Mouse (Mus musculus) megakaryocyte, embryonic 14.5 days (primary cell): ENCODE measurements around the gene Eef1a2. TPM values are rescaled to one million over a fixed set of nuclear protein-coding genes. Genes with fewer than 3 reads are reported as not detected.

Source experiments
- H3K27me3 ChIP-seq: replicated peaks from 2 replicates; pipeline ENCODE3; 2012; ENCODE audit warnings: inconsistent platforms
- H3K36me3 ChIP-seq: replicated peaks from 2 replicates; pipeline ENCODE3; 2012; ENCODE audit warnings: low read length, inconsistent platforms, mixed read lengths
- H3K4me1 ChIP-seq: 2 replicates; pipeline ENCODE4 v1.6.1; 2012; ENCODE audit warnings: inconsistent platforms
- H3K4me3 ChIP-seq: replicated peaks from 2 replicates; pipeline ENCODE3; 2012; ENCODE audit warnings: moderate library complexity, mild to moderate bottlenecking, inconsistent platforms
- H3K9me3 ChIP-seq: 2 replicates; pipeline ENCODE4 v1.6.1; 2012; ENCODE audit warnings: inconsistent platforms
- FLI1 ChIP-seq: IDR thresholded peaks from 2 replicates; pipeline ENCODE4 v1.6.1; 2012; ENCODE audit warnings: low read length, inconsistent platforms, mixed read lengths
- GATA1 ChIP-seq: IDR thresholded peaks from 3 replicates; pipeline ENCODE4 v1.6.1; 2012; ENCODE audit warnings: mixed read lengths, low read length, inconsistent platforms, borderline replicate concordance
- polyA plus RNA-seq: library from polyadenylated mRNA; stranded (reverse); fragments of >175 nt; gene quantifications from 2 replicates; pipeline ENCODE4 v1.2.3, GENCODE M21; 2012; ENCODE audit warnings: low replicate concordance; ENCODE audit not compliant: insufficient read depth

Eef1a2 gene
- polyA plus RNA-seq, 1 experiment, result not detected

- Histone ChIP-seq H3K4me1 (no peaks in the 10 kb centered on the region), H3K4me3 (no peak overlapping the region), H3K9me3 (peaks cover 3% of the 10 kb centered on the region; the same call in 1 of the 2 replicates), H3K36me3 (no peaks in the 10 kb centered on the region), H3K27me3 (peaks cover 71% of the 10 kb centered on the region)
- TF ChIP-seq GATA1, result no peak
- TF ChIP-seq FLI1, result no peak
Observed at GRCm38 (mm10) chr2:181136934-181137333, 19.9 kb downstream of the Eef1a2 start.

GRCm38 (mm10) chr2:181135446-181135818 lies 21.4 kb downstream of the Eef1a2 start:
- TF ChIP-seq FLI1 (no peak), GATA1 (no peak)
- H3K9me3 ChIP-seq, result peaks cover 3% of the 10 kb centered on the region; the same call in 1 of the 2 replicates
- peaks cover 79% of the 10 kb centered on the region for H3K27me3 ChIP-seq
- no peak overlapping the region for H3K4me3 ChIP-seq
- H3K4me1 ChIP-seq, result no peaks in the 10 kb centered on the region
- H3K36me3 ChIP-seq, result no peaks in the 10 kb centered on the region

GRCm38 (mm10) chr2:181134591-181135445 lies 22.0 kb downstream of the Eef1a2 start, which contains the start of gene Kcnq2:
Gene Kcnq2 (minus strand): TSS chr2:181135300.
- TF ChIP-seq FLI1, result no peak
- no peak for TF ChIP-seq GATA1
- H3K9me3 ChIP-seq, result peaks cover 3% of the 10 kb centered on the region; the same call in 1 of the 2 replicates
- no peaks in the 10 kb centered on the region for H3K36me3 ChIP-seq
- H3K4me3 ChIP-seq, result no peak within 1 kb of the TSS
- no peaks in the 10 kb centered on the region for H3K4me1 ChIP-seq
- peaks cover 81% of the 10 kb centered on the region for H3K27me3 ChIP-seq

- peaks cover 79% of the 10 kb centered on the region for H3K27me3 ChIP-seq
- no peaks in the 10 kb centered on the region for H3K4me1 ChIP-seq
- peaks cover 3% of the 10 kb centered on the region; the same call in 1 of the 2 replicates for H3K9me3 ChIP-seq
- H3K4me3 ChIP-seq, result no peak overlapping the region
- H3K36me3 ChIP-seq, result no peaks in the 10 kb centered on the region
- TF ChIP-seq GATA1 (no peak), FLI1 (no peak)
Observed at GRCm38 (mm10) chr2:181133837-181134590, 22.8 kb downstream of the Eef1a2 start.

GRCm38 (mm10) chr2:181130245-181130644 lies 26.6 kb downstream of the Eef1a2 start:
- no peak overlapping the region for H3K4me3 ChIP-seq
- no peaks in the 10 kb centered on the region for H3K4me1 ChIP-seq
- H3K27me3 ChIP-seq, result peaks cover 75% of the 10 kb centered on the region
- no peak for TF ChIP-seq FLI1
- TF ChIP-seq GATA1, result no peak
- H3K9me3 ChIP-seq, result no peaks in the 10 kb centered on the region; the same call in 1 of the 2 replicates
- no peaks in the 10 kb centered on the region for H3K36me3 ChIP-seq

GRCm38 (mm10) chr2:181128963-181129362 lies 27.9 kb downstream of the Eef1a2 start:
- no peak overlapping the region for H3K4me3 ChIP-seq
- no peaks in the 10 kb centered on the region for H3K36me3 ChIP-seq
- no peak for TF ChIP-seq GATA1
- TF ChIP-seq FLI1, result no peak
- H3K27me3 ChIP-seq, result peaks cover 70% of the 10 kb centered on the region
- no peaks in the 10 kb centered on the region for H3K9me3 ChIP-seq
- no peaks in the 10 kb centered on the region for H3K4me1 ChIP-seq

GRCm38 (mm10) chr2:181127786-181128185 lies 29.0 kb downstream of the Eef1a2 start:
- H3K36me3 ChIP-seq, result no peaks in the 10 kb centered on the region
- no peak overlapping the region for H3K4me3 ChIP-seq
- H3K9me3 ChIP-seq, result no peaks in the 10 kb centered on the region
- TF ChIP-seq GATA1, result no peak
- no peak for TF ChIP-seq FLI1
- H3K4me1 ChIP-seq, result no peaks in the 10 kb centered on the region
- peaks cover 66% of the 10 kb centered on the region for H3K27me3 ChIP-seq

- TF ChIP-seq GATA1 (no peak), FLI1 (no peak)
- Histone ChIP-seq H3K27me3 (peaks cover 64% of the 10 kb centered on the region), H3K9me3 (no peaks in the 10 kb centered on the region), H3K4me1 (no peaks in the 10 kb centered on the region), H3K36me3 (no peaks in the 10 kb centered on the region), H3K4me3 (no peak overlapping the region)
Observed at GRCm38 (mm10) chr2:181125726-181126455, 30.9 kb downstream of the Eef1a2 start.

GRCm38 (mm10) chr2:181122642-181123041 lies 34.2 kb downstream of the Eef1a2 start:
- Histone ChIP-seq H3K4me3 (no peak overlapping the region), H3K36me3 (no peaks in the 10 kb centered on the region), H3K27me3 (peaks cover 67% of the 10 kb centered on the region), H3K9me3 (no peaks in the 10 kb centered on the region), H3K4me1 (peaks cover 7% of the 10 kb centered on the region)
- no peak for TF ChIP-seq GATA1
- no peak for TF ChIP-seq FLI1
